Mouse (Mus musculus) cerebellum, postnatal 36 days (tissue): ENCODE data around the gene Phlda2.
"Not testable (repeated sequence)": the region's sequence is repeated elsewhere in the genome, so short reads cannot be mapped to it uniquely, and the experiment has no call there.

Experiments used
- DNase-seq, 2 experiments: peaks; one replicate each; pipeline ENCODE4 v3.0.0; 2021 to 2022; ENCODE audit warnings: mixed read lengths in 2 of 2

The Phlda2 gene

GRCm38 (mm10) chr7:143502418-143503200 lies at the start of gene Phlda2:
Gene Phlda2, minus strand, starts transcription at chr7:143503150.
- DNase-seq, result no peak

DNA sequence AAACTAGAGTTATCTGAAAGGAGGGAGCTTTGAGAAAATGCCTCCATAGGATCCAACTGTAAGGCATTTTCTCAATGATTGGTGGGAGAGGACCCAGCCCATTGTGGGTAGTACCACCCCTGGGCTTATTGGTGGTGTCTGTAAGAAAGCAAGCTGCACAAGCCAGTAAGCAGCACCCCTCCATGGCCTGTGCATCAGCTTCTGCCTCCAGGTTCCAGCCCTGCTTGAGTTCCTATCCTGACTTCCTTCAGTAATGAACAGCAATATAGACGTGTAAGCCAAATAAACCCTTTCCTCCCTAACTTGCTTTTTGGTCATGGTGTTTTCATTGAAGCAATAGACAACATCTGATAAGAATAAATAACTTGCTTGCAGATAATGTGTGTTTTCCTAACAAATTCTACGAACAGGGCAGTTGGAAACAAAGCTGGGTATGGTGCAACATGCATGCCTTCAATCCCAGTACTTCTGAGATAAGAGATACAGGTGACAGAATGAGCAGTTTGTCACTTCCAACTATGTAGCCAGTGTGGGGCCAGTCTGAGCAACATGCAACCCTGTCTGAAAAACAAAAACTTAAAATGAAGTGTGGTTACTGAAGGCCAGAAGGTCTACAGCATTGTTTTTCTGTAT lies 46.8 kb upstream of the Phlda2 start:
- DNase-seq, result no peak

- DNase-seq, result peak; percentile 98 to 100
Observed at GRCm38 (mm10) chr7:143548976-143549457, 46.1 kb upstream of the Phlda2 start, which contains the start of gene Nap1l4. Gene Nap1l4, minus strand, starts transcription at chr7:143549106.

GRCm38 (mm10) chr7:143548231-143548961 lies 45.4 kb upstream of the Phlda2 start:
- no peak for DNase-seq

DNA sequence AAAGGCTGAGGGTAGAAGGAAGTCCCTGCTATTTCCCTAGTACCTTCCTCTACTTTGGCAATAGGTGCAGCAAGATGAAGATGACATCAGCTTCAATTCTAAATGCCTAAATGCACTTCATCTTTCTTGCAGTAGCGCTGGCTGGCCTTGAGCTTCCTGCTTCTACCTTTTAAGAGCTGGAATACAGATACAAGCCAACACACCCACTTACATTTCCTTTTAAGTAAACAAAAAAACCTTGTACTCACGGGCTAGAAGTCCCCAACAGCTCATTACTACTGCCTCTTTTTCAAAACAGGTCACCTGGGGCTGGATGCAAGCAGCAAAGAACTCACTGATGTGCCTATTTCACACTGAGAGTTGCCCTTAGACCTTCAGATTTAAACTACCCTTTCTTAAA lies 43.6 kb upstream of the Phlda2 start:
- DNase-seq, result no peak

- peak in 1 of 2 experiments; percentile 34 for DNase-seq
Observed at GRCm38 (mm10) chr7:143544368-143544767, 41.4 kb upstream of the Phlda2 start.

DNA sequence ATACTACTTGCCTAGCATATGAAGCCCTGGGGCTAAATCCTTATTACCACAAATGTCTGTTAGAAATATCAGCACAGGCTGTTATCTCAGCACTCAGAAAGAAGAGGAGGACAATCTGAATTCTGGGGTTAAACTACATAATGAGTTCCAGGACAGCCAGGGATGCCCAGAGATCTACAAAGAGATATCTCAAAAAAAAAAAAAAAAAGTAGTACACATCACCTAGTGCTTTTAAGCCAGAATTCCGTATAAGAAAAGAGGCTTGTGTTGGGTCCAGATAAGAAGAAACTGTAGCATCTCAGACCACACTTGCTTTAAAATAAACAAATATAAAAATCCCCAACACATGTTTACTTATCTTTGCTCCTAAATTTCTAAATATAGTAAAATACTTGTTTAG lies 35.7 kb upstream of the Phlda2 start:
- no peak for DNase-seq

DNA sequence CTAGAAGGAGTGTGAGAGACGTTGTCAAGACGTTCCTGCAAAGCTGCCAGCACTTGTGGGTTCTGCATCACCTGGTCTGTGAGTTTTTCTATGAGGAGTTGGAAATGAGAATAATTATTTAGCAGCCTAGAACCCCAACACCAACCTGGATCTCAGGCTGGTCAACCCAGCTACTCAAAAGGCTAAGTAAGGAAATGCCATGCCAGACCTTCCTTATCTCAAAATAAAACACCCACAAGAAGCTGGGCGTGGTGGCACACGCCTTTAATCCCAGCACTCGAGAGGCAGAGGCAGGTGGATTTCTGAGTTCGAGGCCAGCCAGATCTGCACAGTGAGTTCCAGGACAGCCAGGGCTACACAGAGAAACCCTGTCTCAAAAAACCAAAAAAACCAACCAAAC lies 35.3 kb upstream of the Phlda2 start:
- not testable (repeated sequence) for DNase-seq

DNA sequence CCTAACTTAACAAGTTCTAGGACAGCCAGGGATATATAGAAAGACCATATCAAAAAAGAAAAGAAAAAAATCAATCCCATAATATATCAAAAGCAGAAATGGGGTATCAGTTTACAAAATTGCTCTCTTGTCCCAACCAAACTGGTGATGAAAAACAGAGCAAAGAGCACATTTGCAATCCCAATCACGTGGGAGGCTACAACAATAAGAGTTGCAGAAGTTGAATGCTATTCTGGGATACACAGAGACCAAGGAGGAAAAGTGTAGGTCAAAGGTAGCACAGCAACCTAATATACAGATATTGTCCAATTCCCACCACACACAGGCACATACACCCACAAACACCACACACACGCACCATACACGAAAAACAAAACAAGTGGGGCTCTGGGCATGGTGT lies 33.3 kb upstream of the Phlda2 start:
- no peak for DNase-seq

- DNase-seq, result no peak
Observed at GRCm38 (mm10) chr7:143533284-143533683, 30.3 kb upstream of the Phlda2 start.

DNA sequence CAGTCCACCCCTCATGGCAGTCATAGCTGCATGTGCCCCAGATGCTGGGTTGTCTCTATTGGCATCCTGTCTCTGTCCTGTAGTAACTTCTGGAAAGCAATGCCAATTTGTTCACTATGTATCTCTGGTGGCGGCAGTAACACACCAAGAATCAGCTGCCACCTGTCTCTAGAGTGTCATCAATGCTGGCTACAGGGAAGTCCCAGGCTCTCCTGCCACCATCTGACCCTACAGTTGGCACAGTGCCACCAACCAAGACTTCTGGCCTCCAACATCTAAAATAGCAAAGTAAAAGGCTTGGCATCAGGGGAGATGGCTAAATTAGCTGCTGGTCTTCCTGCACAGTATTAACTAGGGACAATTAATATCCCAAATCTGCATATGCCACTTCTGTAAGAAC lies 29.5 kb upstream of the Phlda2 start:
- DNase-seq, result peak; percentile 15 to 25

DNA sequence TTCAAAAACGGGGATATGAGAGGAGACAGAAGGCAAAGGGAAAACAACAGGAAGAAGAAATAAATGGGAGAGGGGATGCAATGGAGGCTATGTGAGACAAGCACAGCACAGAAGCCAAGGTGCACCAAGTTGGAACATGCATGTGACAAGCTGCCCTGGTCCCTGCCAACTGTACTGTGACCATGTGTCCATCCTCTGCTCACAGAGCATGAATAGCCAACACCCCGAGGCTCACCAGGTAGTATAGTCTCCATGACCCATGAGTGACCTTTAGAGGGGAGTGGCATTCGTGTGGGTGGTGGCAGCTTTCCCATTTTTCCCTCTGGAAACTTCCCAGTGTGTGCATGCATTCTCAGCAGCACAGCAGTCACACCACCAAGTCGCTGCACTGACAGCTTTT lies 16.4 kb upstream of the Phlda2 start:
- no peak for DNase-seq

DNA sequence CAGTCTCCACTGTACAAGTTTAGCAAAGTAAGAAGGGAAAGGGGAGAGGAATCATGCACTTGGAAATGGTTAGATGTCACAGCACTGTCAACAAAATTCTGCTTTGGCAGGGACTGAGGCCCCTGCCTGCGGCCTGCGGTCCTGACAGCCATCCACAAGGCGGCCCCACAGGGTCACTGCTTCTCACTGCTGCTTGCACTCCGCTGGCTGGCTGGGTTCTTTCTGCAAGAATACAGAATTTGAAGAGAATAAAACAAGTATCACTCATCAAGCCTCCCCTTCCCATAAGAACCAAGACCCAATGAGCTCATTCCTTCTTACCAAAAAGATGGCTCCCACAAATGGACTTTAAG lies 11.4 kb upstream of the Phlda2 start:
- DNase-seq, result no peak

- no peak for DNase-seq
Observed at GRCm38 (mm10) chr7:143513763-143514415, 10.9 kb upstream of the Phlda2 start.

GRCm38 (mm10) chr7:143511335-143511712 lies 8.4 kb upstream of the Phlda2 start:
- no peak for DNase-seq

DNA sequence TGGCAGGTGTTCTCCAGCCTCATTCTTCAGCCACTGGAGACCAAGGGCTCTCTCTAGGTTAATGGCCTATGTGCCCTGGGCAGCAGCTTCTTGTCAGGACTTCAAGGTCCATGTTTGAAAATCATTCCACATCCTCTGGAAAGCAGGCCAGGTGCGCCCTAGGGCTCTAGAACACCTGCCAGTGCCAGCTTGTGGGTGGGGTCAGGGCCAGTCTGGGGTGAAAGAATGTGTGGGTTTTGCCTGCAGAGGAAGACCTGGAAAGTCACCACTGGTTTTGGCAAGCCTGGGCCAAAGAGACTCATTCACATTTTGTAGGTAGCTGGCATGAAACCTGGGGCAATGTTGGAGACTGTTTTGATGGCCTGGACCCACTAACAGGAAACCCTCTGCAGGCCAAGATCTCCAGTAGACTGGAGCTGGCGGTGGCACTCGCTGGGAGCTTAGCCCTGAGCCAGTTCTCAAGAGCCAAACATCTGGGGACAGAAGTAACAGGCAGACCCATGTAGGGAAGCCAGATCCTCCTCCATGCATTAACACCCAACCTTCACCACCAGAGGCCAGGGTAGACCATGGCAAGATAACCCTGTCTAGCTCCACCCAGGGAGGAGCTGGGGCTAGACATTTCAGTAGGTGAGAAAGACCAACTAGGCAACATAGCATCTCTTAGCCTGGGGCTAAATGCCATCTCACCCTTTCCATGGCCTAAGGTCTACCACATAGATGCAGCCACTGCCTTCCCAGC lies 7.8 kb upstream of the Phlda2 start:
- DNase-seq, result no peak

GRCm38 (mm10) chr7:143509566-143509965 lies 6.6 kb upstream of the Phlda2 start:
- DNase-seq, result no peak

GRCm38 (mm10) chr7:143506675-143507074 lies 3.7 kb upstream of the Phlda2 start:
- DNase-seq, result peak; percentile 31 to 41

- no peak for DNase-seq
Observed at GRCm38 (mm10) chr7:143506271-143506670, 3.3 kb upstream of the Phlda2 start.

- DNase-seq, result peak; percentile 47 to 56
Observed at GRCm38 (mm10) chr7:143505823-143506222, 2.9 kb upstream of the Phlda2 start.

GRCm38 (mm10) chr7:143505411-143505810 lies 2.5 kb upstream of the Phlda2 start:
- no peak for DNase-seq

DNA sequence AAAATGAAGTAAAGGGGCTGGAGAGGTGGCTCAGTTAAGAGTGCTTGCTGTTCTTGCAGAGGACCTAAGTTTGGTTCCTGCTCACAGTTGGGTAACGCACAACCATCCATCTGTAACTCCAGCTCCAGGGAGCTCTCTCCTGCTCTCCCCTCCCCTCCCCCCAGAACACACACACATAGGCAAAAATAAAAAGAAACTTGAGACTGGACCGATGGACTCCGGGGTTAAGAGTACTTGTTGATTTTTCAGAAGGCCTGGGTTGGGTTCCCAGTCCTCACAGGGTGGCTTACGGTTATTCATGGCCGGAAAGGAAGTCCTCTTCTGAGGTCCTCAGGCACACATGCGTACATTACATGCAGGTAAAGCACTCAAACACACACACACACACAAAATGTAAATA lies 976 bp upstream of the Phlda2 start:
- no peak for DNase-seq
